Mouse (Mus musculus) urinary bladder, adult 2 months (tissue): ENCODE results near the gene Podnl1. TPM values are rescaled to one million over a fixed set of nuclear protein-coding genes. Genes with fewer than 3 reads are reported as not detected.

Experiments used
- polyA plus RNA-seq: library from polyadenylated mRNA; depleted of rRNA; stranded (reverse); fragments of >200 nt; gene quantifications from 2 replicates; pipeline ENCODE4 v1.2.3, GENCODE M21; 2012; rRNA removed

The Podnl1 gene
- polyA plus RNA-seq, 1 experiment: 1.1 TPM

Other genes starting within 250 kb of the Podnl1 start
- gene Adgrl1, start 225.9 kb upstream of the Podnl1 start, polyA plus RNA-seq: 39.4 and 48.3 TPM in 2 replicates
- gene Gm10644, start 170.8 kb upstream of the Podnl1 start, polyA plus RNA-seq: 0.69 and 0.96 TPM in 2 replicates
- 2.3 and 3.1 TPM in 2 replicates for gene Asf1b, start 170.5 kb upstream of the Podnl1 start, polyA plus RNA-seq
- 74.4 and 81.2 TPM in 2 replicates for gene Prkaca, start 153.0 kb upstream of the Podnl1 start, polyA plus RNA-seq
- 34.5 and 36.0 TPM in 2 replicates for gene Samd1, start 128.3 kb upstream of the Podnl1 start, polyA plus RNA-seq
- gene 1700067K01Rik, start 124.5 kb upstream of the Podnl1 start, polyA plus RNA-seq: 0.18 and 0.19 TPM in 2 replicates
- gene 2210011C24Rik, start 113.8 kb upstream of the Podnl1 start, polyA plus RNA-seq: 0.14 and 0.15 TPM in 2 replicates
- 0.21 and 0.24 TPM in 2 replicates for gene Palm3, start 104.5 kb upstream of the Podnl1 start, polyA plus RNA-seq
- 2.0 and 2.1 TPM in 2 replicates for gene Il27ra, start 83.4 kb upstream of the Podnl1 start, polyA plus RNA-seq
- gene Rln3, start 81.0 kb upstream of the Podnl1 start, polyA plus RNA-seq: 0.21 and 0.30 TPM in 2 replicates
- 2.0 and 2.3 TPM in 2 replicates for gene Gm10643, start 60.9 kb upstream of the Podnl1 start, polyA plus RNA-seq
- 8.0 and 11.0 TPM in 2 replicates for gene Rfx1, start 59.2 kb upstream of the Podnl1 start, polyA plus RNA-seq
- gene Dcaf15, start 21.2 kb upstream of the Podnl1 start, polyA plus RNA-seq: 20.4 and 26.6 TPM in 2 replicates
- 18.5 and 22.3 TPM in 2 replicates for gene Cc2d1a, start 21.9 kb downstream of the Podnl1 start, polyA plus RNA-seq
- 0.62 and 0.74 TPM in 2 replicates for gene 4930432K21Rik, start 22.0 kb downstream of the Podnl1 start, polyA plus RNA-seq
- 0.13 TPM in 1 of 2 replicates, not detected in the other for gene Nanos3, start 59.2 kb downstream of the Podnl1 start, polyA plus RNA-seq
- 8.6 and 9.2 TPM in 2 replicates for gene Zswim4, start 111.1 kb downstream of the Podnl1 start, polyA plus RNA-seq
- gene D8Ertd738e, start 123.7 kb downstream of the Podnl1 start, polyA plus RNA-seq: 183 and 196 TPM in 2 replicates
- 41.1 and 47.3 TPM in 2 replicates for gene Mri1, start 131.3 kb downstream of the Podnl1 start, polyA plus RNA-seq
- gene Ccdc130, start 144.4 kb downstream of the Podnl1 start, polyA plus RNA-seq: 33.1 and 35.3 TPM in 2 replicates